Mouse (Mus musculus): ENCODE measurements around the gene Suz12. TPM values are rescaled to one million over a fixed set of nuclear protein-coding genes. Genes with fewer than 3 reads are reported as not detected.
"Not testable (repeated sequence)": the region's sequence is repeated elsewhere in the genome, so short reads cannot be mapped to it uniquely, and the experiment has no call there.

Suz12 gene
- polyA plus RNA-seq, 1 experiment from 2014 or later, result 18.9 TPM

GRCm38 (mm10) chr11:79986886-79987285 lies 6.0 kb upstream of the Suz12 start:
- no peak overlapping the region for H3K4me3 ChIP-seq (ENCODE audit: low read depth, low read length)
- no peak for ATAC-seq (ENCODE audit: low read depth)
- no peaks in the 10 kb centered on the region for H3K9me3 ChIP-seq (ENCODE audit: control insufficient read depth, low read length)
- no peak overlapping the region for H3K27ac ChIP-seq (ENCODE audit: low read depth, low read length)
- H3K36me3 ChIP-seq (ENCODE audit: control insufficient read depth, insufficient read depth, low read length), result no peaks in the 10 kb centered on the region
- WGBS, result 95% methylated on average over 4 of the region's 4 CpGs
- no peaks in the 10 kb centered on the region for H3K4me1 ChIP-seq (ENCODE audit: control insufficient read depth, insufficient read depth, low read length)
- H3K4me2 ChIP-seq (ENCODE audit: low read depth, low read length), result no peak overlapping the region
- no peaks in the 10 kb centered on the region for H3K27me3 ChIP-seq (ENCODE audit: control insufficient read depth, insufficient read depth, low read length)
- H3K9ac ChIP-seq (replicated peaks; ENCODE audit: low read depth, low read length), result no peak overlapping the region

- no peak overlapping the region for H3K4me2 ChIP-seq (ENCODE audit: low read depth, low read length)
- no peaks in the 10 kb centered on the region for H3K4me1 ChIP-seq (ENCODE audit: control insufficient read depth, insufficient read depth, low read length)
- no peak overlapping the region for H3K4me3 ChIP-seq (ENCODE audit: low read depth, low read length)
- WGBS, result 93% methylated on average over 3 of the region's 3 CpGs
- H3K27me3 ChIP-seq (ENCODE audit: control insufficient read depth, insufficient read depth, low read length), result no peaks in the 10 kb centered on the region
- H3K9ac ChIP-seq (replicated peaks; ENCODE audit: low read depth, low read length), result no peak overlapping the region
- no peaks in the 10 kb centered on the region for H3K36me3 ChIP-seq (ENCODE audit: control insufficient read depth, insufficient read depth, low read length)
- no peak overlapping the region for H3K27ac ChIP-seq (ENCODE audit: low read depth, low read length)
- no peaks in the 10 kb centered on the region for H3K9me3 ChIP-seq (ENCODE audit: control insufficient read depth, low read length)
- ATAC-seq (ENCODE audit: low read depth), result no peak
Observed at GRCm38 (mm10) chr11:79987896-79988295, 5.0 kb upstream of the Suz12 start.

GRCm38 (mm10) chr11:79990120-79990519 lies 2.8 kb upstream of the Suz12 start:
- 96% methylated on average over 2 of the region's 2 CpGs for WGBS
- Histone ChIP-seq H3K36me3 (ENCODE audit: control insufficient read depth, insufficient read depth, low read length) (no peaks in the 10 kb centered on the region), H3K4me3 (ENCODE audit: low read depth, low read length) (no peak overlapping the region), H3K27ac (ENCODE audit: low read depth, low read length) (no peak overlapping the region), H3K9ac (replicated peaks; ENCODE audit: low read depth, low read length) (no peak overlapping the region), H3K9me3 (ENCODE audit: control insufficient read depth, low read length) (no peaks in the 10 kb centered on the region), H3K27me3 (ENCODE audit: control insufficient read depth, insufficient read depth, low read length) (no peaks in the 10 kb centered on the region), H3K4me2 (ENCODE audit: low read depth, low read length) (no peak overlapping the region), H3K4me1 (ENCODE audit: control insufficient read depth, insufficient read depth, low read length) (0 out of 2 replicates have a peak, but pooled peaks cover 2% of the 10 kb centered on the region)
- no peak for ATAC-seq (ENCODE audit: low read depth)

GRCm38 (mm10) chr11:79991600-79991999 lies 1.3 kb upstream of the Suz12 start:
- ATAC-seq (ENCODE audit: low read depth), result no peak
- H3K27me3 ChIP-seq (ENCODE audit: control insufficient read depth, insufficient read depth, low read length), result no peaks in the 10 kb centered on the region
- no peak overlapping the region for H3K27ac ChIP-seq (ENCODE audit: low read depth, low read length)
- no peak overlapping the region for H3K4me2 ChIP-seq (ENCODE audit: low read depth, low read length)
- no peak overlapping the region for H3K9ac ChIP-seq (replicated peaks; ENCODE audit: low read depth, low read length)
- no peak overlapping the region for H3K4me3 ChIP-seq (ENCODE audit: low read depth, low read length)
- 93% methylated on average over 5 of the region's 5 CpGs for WGBS
- H3K36me3 ChIP-seq (ENCODE audit: control insufficient read depth, insufficient read depth, low read length), result 0 out of 2 replicates have a peak, but pooled peaks cover 5% of the 10 kb centered on the region
- H3K4me1 ChIP-seq (ENCODE audit: control insufficient read depth, insufficient read depth, low read length), result 0 out of 2 replicates have a peak, but pooled peaks cover 3% of the 10 kb centered on the region
- no peaks in the 10 kb centered on the region for H3K9me3 ChIP-seq (ENCODE audit: control insufficient read depth, low read length)

GRCm38 (mm10) chr11:79992035-79992591 lies 793 bp upstream of the Suz12 start:
- Histone ChIP-seq H3K9me3 (ENCODE audit: control insufficient read depth, low read length) (no peaks in the 10 kb centered on the region), H3K4me3 (ENCODE audit: low read depth, low read length) (peak overlapping the region; percentile 91), H3K4me1 (ENCODE audit: control insufficient read depth, insufficient read depth, low read length) (0 out of 2 replicates have a peak, but pooled peaks cover 3% of the 10 kb centered on the region), H3K4me2 (ENCODE audit: low read depth, low read length) (peak overlapping the region; percentile 61), H3K27ac (ENCODE audit: low read depth, low read length) (peak overlapping the region; percentile 65), H3K9ac (replicated peaks; ENCODE audit: low read depth, low read length) (peak overlapping the region; percentile 53), H3K36me3 (ENCODE audit: control insufficient read depth, insufficient read depth, low read length) (0 out of 2 replicates have a peak, but pooled peaks cover 5% of the 10 kb centered on the region), H3K27me3 (ENCODE audit: control insufficient read depth, insufficient read depth, low read length) (no peaks in the 10 kb centered on the region)
- 29% methylated on average over 20 of the region's 21 CpGs for WGBS
- no peak for ATAC-seq (ENCODE audit: low read depth)

- H3K27me3 ChIP-seq (ENCODE audit: control insufficient read depth, insufficient read depth, low read length), result no peaks in the 10 kb centered on the region
- H3K4me3 ChIP-seq (ENCODE audit: low read depth, low read length), result peak overlapping the region; percentile 91
- H3K4me1 ChIP-seq (ENCODE audit: control insufficient read depth, insufficient read depth, low read length), result 0 out of 2 replicates have a peak, but pooled peaks cover 3% of the 10 kb centered on the region
- H3K9ac ChIP-seq (replicated peaks; ENCODE audit: low read depth, low read length), result peak overlapping the region; percentile 78
- peak; percentile 38 for ATAC-seq (ENCODE audit: low read depth)
- H3K27ac ChIP-seq (ENCODE audit: low read depth, low read length), result peak overlapping the region; percentile 95
- H3K4me2 ChIP-seq (ENCODE audit: low read depth, low read length), result peak overlapping the region; percentile 83
- 0 out of 2 replicates have a peak, but pooled peaks cover 5% of the 10 kb centered on the region for H3K36me3 ChIP-seq (ENCODE audit: control insufficient read depth, insufficient read depth, low read length)
- H3K9me3 ChIP-seq (ENCODE audit: control insufficient read depth, low read length), result no peaks in the 10 kb centered on the region
- under 1% methylated on average over 48 of the region's 74 CpGs for WGBS
Observed at GRCm38 (mm10) chr11:79993356-79994270, 707 bp downstream of the Suz12 start.

GRCm38 (mm10) chr11:79994271-79994988 lies 1.5 kb downstream of the Suz12 start:
- Histone ChIP-seq H3K27ac (ENCODE audit: low read depth, low read length) (no peak overlapping the region), H3K4me3 (ENCODE audit: low read depth, low read length) (peak overlapping the region; percentile 91), H3K4me2 (ENCODE audit: low read depth, low read length) (peak overlapping the region; percentile 83), H3K9ac (replicated peaks; ENCODE audit: low read depth, low read length) (peak overlapping the region; percentile 78; the same call in 1 of the 2 replicates), H3K27me3 (ENCODE audit: control insufficient read depth, insufficient read depth, low read length) (no peaks in the 10 kb centered on the region), H3K4me1 (ENCODE audit: control insufficient read depth, insufficient read depth, low read length) (0 out of 2 replicates have a peak, but pooled peaks cover 3% of the 10 kb centered on the region), H3K9me3 (ENCODE audit: control insufficient read depth, low read length) (no peaks in the 10 kb centered on the region), H3K36me3 (ENCODE audit: control insufficient read depth, insufficient read depth, low read length) (0 out of 2 replicates have a peak, but pooled peaks cover 5% of the 10 kb centered on the region)
- WGBS, result 6% methylated on average over 7 of the region's 7 CpGs
- no peak for ATAC-seq (ENCODE audit: low read depth)

- WGBS, result over 99% methylated on average over 3 of the region's 5 CpGs
- H3K27ac ChIP-seq (ENCODE audit: low read depth, low read length); ATAC-seq (ENCODE audit: low read depth): not testable (repeated sequence)
Observed at GRCm38 (mm10) chr11:80016533-80016932, 23.6 kb downstream of the Suz12 start.

More at GRCm38 (mm10) chr11:80016533-80016932, 23.6 kb downstream of the Suz12 start:
- H3K9ac ChIP-seq (replicated peaks; ENCODE audit: low read depth, low read length); H3K9me3 ChIP-seq (ENCODE audit: control insufficient read depth, low read length); H3K27me3 ChIP-seq (ENCODE audit: control insufficient read depth, insufficient read depth, low read length); H3K4me2 ChIP-seq (ENCODE audit: low read depth, low read length); H3K4me1 ChIP-seq (ENCODE audit: control insufficient read depth, insufficient read depth, low read length); H3K4me3 ChIP-seq (ENCODE audit: low read depth, low read length): not testable (repeated sequence)
- H3K36me3 ChIP-seq (ENCODE audit: control insufficient read depth, insufficient read depth, low read length), result peaks cover 37% of the 10 kb centered on the region
